Mouse (Mus musculus): ENCODE measurements around the gene Plp2. TPM values are rescaled to one million over a fixed set of nuclear protein-coding genes. Genes with fewer than 3 reads are reported as not detected.

Gene Plp2
- polyA plus RNA-seq, 1 experiment: 8.9 TPM

- TF ChIP-seq GATA1 (IDR thresholded peaks at IDR 0.05; ENCODE audit: low read length): no peak
Measured at GRCm38 (mm10) chrX:7670390-7670881, 754 bp downstream of the Plp2 start.

GRCm38 (mm10) chrX:7665739-7666502 lies 5.3 kb downstream of the Plp2 start:
- no peak for TF ChIP-seq GATA1 (IDR thresholded peaks at IDR 0.05; ENCODE audit: low read length)

- no peak for TF ChIP-seq GATA1 (IDR thresholded peaks at IDR 0.05; ENCODE audit: low read length)
Measured at GRCm38 (mm10) chrX:7664791-7665190, 6.4 kb downstream of the Plp2 start.

GRCm38 (mm10) chrX:7662936-7663335 lies 8.3 kb downstream of the Plp2 start:
- no peak for TF ChIP-seq GATA1 (IDR thresholded peaks at IDR 0.05; ENCODE audit: low read length)

GRCm38 (mm10) chrX:7661086-7661485 lies 10.1 kb downstream of the Plp2 start:
- no peak for TF ChIP-seq GATA1 (IDR thresholded peaks at IDR 0.05; ENCODE audit: low read length)

- no peak for TF ChIP-seq GATA1 (IDR thresholded peaks at IDR 0.05; ENCODE audit: low read length)
Measured at GRCm38 (mm10) chrX:7658785-7659589, 12.2 kb downstream of the Plp2 start.

- TF ChIP-seq GATA1 (IDR thresholded peaks at IDR 0.05; ENCODE audit: low read length): no peak
Measured at GRCm38 (mm10) chrX:7658031-7658784, 13.0 kb downstream of the Plp2 start.

- no peak for TF ChIP-seq GATA1 (IDR thresholded peaks at IDR 0.05; ENCODE audit: low read length)
Measured at GRCm38 (mm10) chrX:7657221-7657639, 14.0 kb downstream of the Plp2 start, which contains the start of gene Prickle3. Gene Prickle3 (plus strand): TSS chrX:7657260.

GRCm38 (mm10) chrX:7648671-7649304 lies 22.4 kb downstream of the Plp2 start:
- TF ChIP-seq GATA1 (IDR thresholded peaks at IDR 0.05; ENCODE audit: low read length): no peak

GRCm38 (mm10) chrX:7645349-7645748 lies 25.8 kb downstream of the Plp2 start:
- TF ChIP-seq GATA1 (IDR thresholded peaks at IDR 0.05; ENCODE audit: low read length): no peak

GRCm38 (mm10) chrX:7640785-7641184 lies 30.4 kb downstream of the Plp2 start:
- no peak for TF ChIP-seq GATA1 (IDR thresholded peaks at IDR 0.05; ENCODE audit: low read length)

GRCm38 (mm10) chrX:7639536-7640325 lies 31.5 kb downstream of the Plp2 start:
- no peak for TF ChIP-seq GATA1 (IDR thresholded peaks at IDR 0.05; ENCODE audit: low read length)

- TF ChIP-seq GATA1 (IDR thresholded peaks at IDR 0.05; ENCODE audit: low read length): no peak
Measured at GRCm38 (mm10) chrX:7638401-7639091, 32.6 kb downstream of the Plp2 start, which contains the start of gene Syp. Gene Syp (plus strand): TSS chrX:7638471.

- TF ChIP-seq GATA1 (IDR thresholded peaks at IDR 0.05; ENCODE audit: low read length): no peak
Measured at GRCm38 (mm10) chrX:7635101-7635500, 36.1 kb downstream of the Plp2 start.
